Mouse (Mus musculus) MEL (cell line): ENCODE measurements around the gene Olfr549. TPM values are rescaled to one million over a fixed set of nuclear protein-coding genes. Genes with fewer than 3 reads are reported as not detected.

Source experiments
- DNase-seq: peaks from one replicate; pipeline ENCODE4 v3.0.0; 2011; ENCODE audit warnings: low read depth, low spot score
- H3K27ac ChIP-seq: 2 replicates; pipeline ENCODE4 v1.5.1; 2012; ENCODE audit warnings: low read depth, mild to moderate bottlenecking, control low read depth, low read length, moderate library complexity; ENCODE audit not compliant: control insufficient read depth
- H3K27me3 ChIP-seq, 2 experiments: fragments of 150-350 bp in 1 of 2; sonication (generic) in 1 of 2; 2 replicates each; pipeline ENCODE4 v1.6.1; 2012; ENCODE audit warnings: low read length in 2 of 2, mild to moderate bottlenecking in 2 of 2, improper control_type of control experiment in 1 of 2, moderate library complexity in 1 of 2; ENCODE audit not compliant: insufficient read depth in 2 of 2, control insufficient read depth in 1 of 2
- H3K36me3 ChIP-seq, 2 experiments: 2 replicates each; pipeline ENCODE4 v1.6.1; 2012 to 2014; ENCODE audit warnings: low read length in 2 of 2, improper control_type of control experiment in 1 of 2, inconsistent platforms in 1 of 2, mild to moderate bottlenecking in 1 of 2; ENCODE audit not compliant: insufficient read depth in 2 of 2, control insufficient read depth in 1 of 2
- H3K4me1 ChIP-seq, 2 experiments: fragments of 150-350 bp in 1 of 2; sonication (generic) in 1 of 2; 2 replicates each; pipeline ENCODE4 v1.6.1; 2012; ENCODE audit warnings: low read length in 2 of 2, improper control_type of control experiment in 1 of 2, mild to moderate bottlenecking in 1 of 2; ENCODE audit not compliant: insufficient read depth in 2 of 2, control insufficient read depth in 1 of 2
- H3K4me3 ChIP-seq, 2 experiments: fragments of 150-350 bp in 1 of 2; sonication (generic) in 1 of 2; 2 replicates each; pipeline ENCODE4 v1.5.1; 2012; ENCODE audit warnings: low read depth in 2 of 2, low read length in 2 of 2, mild to moderate bottlenecking in 2 of 2, moderate library complexity in 2 of 2, control low read depth in 1 of 2, improper control_type of control experiment in 1 of 2; ENCODE audit not compliant: control insufficient read depth in 1 of 2, insufficient read depth in 1 of 2
- H3K79me2 ChIP-seq: 2 replicates; pipeline ENCODE4 v1.6.1; 2012; ENCODE audit warnings: mild to moderate bottlenecking, low read length, moderate library complexity; ENCODE audit not compliant: control insufficient read depth, poor library complexity, insufficient read depth
- H3K9ac ChIP-seq: 2 replicates; pipeline ENCODE4 v1.6.1; 2012; ENCODE audit warnings: low read depth, mild to moderate bottlenecking, control low read depth, low read length, moderate library complexity; ENCODE audit not compliant: control insufficient read depth, poor library complexity, severe bottlenecking
- H3K9me3 ChIP-seq: fragments of 150-350 bp; sonication (generic); replicated peaks from 2 replicates; pipeline ENCODE4 v1.6.1; 2012; ENCODE audit warnings: mild to moderate bottlenecking, low read length, improper control_type of control experiment, moderate library complexity; ENCODE audit not compliant: insufficient read depth
- BHLHE40 ChIP-seq: IDR thresholded peaks from 2 replicates; pipeline ENCODE4 v1.6.1; 2012; ENCODE audit warnings: low read depth, mild to moderate bottlenecking, inconsistent platforms, low read length, improper control_type of control experiment, borderline replicate concordance
- CHD1 ChIP-seq: IDR thresholded peaks from 2 replicates; pipeline ENCODE4 v1.6.1; 2012; ENCODE audit warnings: low read depth, mild to moderate bottlenecking, inconsistent platforms, low read length, improper control_type of control experiment
- CHD2 ChIP-seq: IDR thresholded peaks from 2 replicates; pipeline ENCODE4 v1.6.1; 2011; ENCODE audit warnings: low read length, improper control_type of control experiment
- CTCF ChIP-seq, 3 experiments: IDR thresholded peaks in 2 of 3; conservative IDR thresholded peaks in 1 of 3; 2 replicates each; pipeline ENCODE4 v1.5.1; 2011 to 2012; ENCODE audit warnings: low read length in 3 of 3, low read depth in 2 of 3, mild to moderate bottlenecking in 2 of 3, improper control_type of control experiment in 1 of 3, inconsistent platforms in 1 of 3, mixed read lengths in 1 of 3, moderate library complexity in 1 of 3; ENCODE audit not compliant: control insufficient read depth in 1 of 3, insufficient read depth in 1 of 3, poor library complexity in 1 of 3, severe bottlenecking in 1 of 3
- ETS1 ChIP-seq: IDR thresholded peaks from 2 replicates; pipeline ENCODE4 v1.6.1; 2012; ENCODE audit warnings: low read depth, mild to moderate bottlenecking, inconsistent platforms, low read length, improper control_type of control experiment, moderate library complexity
- GABPA ChIP-seq: IDR thresholded peaks from 2 replicates; pipeline ENCODE4 v1.6.1; 2012; ENCODE audit warnings: low read depth, mild to moderate bottlenecking, inconsistent platforms, low read length, improper control_type of control experiment, moderate library complexity
- GATA1 ChIP-seq: IDR thresholded peaks from 2 replicates; pipeline ENCODE4 v1.6.1; 2011; ENCODE audit warnings: low read depth, low read length, improper control_type of control experiment
- KAT2A ChIP-seq: conservative IDR thresholded peaks from 2 replicates; pipeline ENCODE4 v1.6.1; 2012; ENCODE audit warnings: low read depth, low read length, improper control_type of control experiment, inconsistent platforms
- MAFK ChIP-seq: IDR thresholded peaks from 2 replicates; pipeline ENCODE4 v1.6.1; 2011; ENCODE audit warnings: low read depth, mild to moderate bottlenecking, low read length, improper control_type of control experiment, borderline replicate concordance
- MAX ChIP-seq: IDR thresholded peaks from 2 replicates; pipeline ENCODE4 v1.6.1; 2011; ENCODE audit warnings: low read length, improper control_type of control experiment
- MAZ ChIP-seq: IDR thresholded peaks from 2 replicates; pipeline ENCODE4 v1.6.1; 2012; ENCODE audit warnings: low read depth, mild to moderate bottlenecking, inconsistent platforms, low read length, improper control_type of control experiment
- MEF2A ChIP-seq: IDR thresholded peaks from 2 replicates; pipeline ENCODE4 v1.6.1; 2014; ENCODE audit warnings: low read depth, mild to moderate bottlenecking, inconsistent platforms, low read length, improper control_type of control experiment; ENCODE audit not compliant: poor library complexity, insufficient replicate concordance, severe bottlenecking; ENCODE audit errors: extremely low read depth
- MXI1 ChIP-seq: IDR thresholded peaks from 2 replicates; pipeline ENCODE4 v1.6.1; 2011; ENCODE audit warnings: mild to moderate bottlenecking, low read depth, low read length, improper control_type of control experiment
- MYB ChIP-seq: IDR thresholded peaks from 2 replicates; pipeline ENCODE4 v1.6.1; 2011; ENCODE audit warnings: mild to moderate bottlenecking, low read depth, low read length, improper control_type of control experiment
- MYC ChIP-seq: IDR thresholded peaks from 2 replicates; pipeline ENCODE4 v1.6.1; 2011; ENCODE audit warnings: low read depth, mild to moderate bottlenecking, low read length, improper control_type of control experiment, moderate library complexity
- NELFE ChIP-seq: IDR thresholded peaks from 2 replicates; pipeline ENCODE4 v1.6.1; 2011; ENCODE audit warnings: low read depth, low read length, improper control_type of control experiment
- NRF1 ChIP-seq: IDR thresholded peaks from 2 replicates; pipeline ENCODE4 v1.6.1; 2014; ENCODE audit warnings: low read depth, mild to moderate bottlenecking, inconsistent platforms, low read length, improper control_type of control experiment, moderate library complexity; ENCODE audit not compliant: poor library complexity, insufficient read depth, severe bottlenecking
- POLR2A ChIP-seq, 2 experiments: IDR thresholded peaks; 2 replicates each; pipeline ENCODE4 v1.6.1; 2011 to 2012; ENCODE audit warnings: low read length in 2 of 2, mild to moderate bottlenecking in 2 of 2, control low read depth in 1 of 2, improper control_type of control experiment in 1 of 2, low read depth in 1 of 2, moderate library complexity in 1 of 2; ENCODE audit not compliant: control insufficient read depth in 1 of 2, insufficient read depth in 1 of 2, poor library complexity in 1 of 2
- POLR2AphosphoS2 ChIP-seq: IDR thresholded peaks from 2 replicates; pipeline ENCODE4 v1.6.1; 2011; ENCODE audit warnings: low read length, improper control_type of control experiment
- POLR2AphosphoS5 ChIP-seq: IDR thresholded peaks from 2 replicates; pipeline ENCODE4 v1.6.1; 2012; ENCODE audit warnings: low read depth, borderline replicate concordance, mild to moderate bottlenecking, inconsistent platforms, low read length, moderate library complexity, mixed read lengths
- RAD21 ChIP-seq: IDR thresholded peaks from 2 replicates; pipeline ENCODE4 v1.6.1; 2011; ENCODE audit warnings: mild to moderate bottlenecking, low read depth, low read length, improper control_type of control experiment
- RCOR1 ChIP-seq: IDR thresholded peaks from 2 replicates; pipeline ENCODE4 v1.6.1; 2012; ENCODE audit warnings: low read depth, mild to moderate bottlenecking, inconsistent platforms, low read length, improper control_type of control experiment
- SIN3A ChIP-seq: IDR thresholded peaks from 2 replicates; pipeline ENCODE4 v1.6.1; 2012; ENCODE audit warnings: low read length, improper control_type of control experiment, inconsistent platforms
- UBTF ChIP-seq: IDR thresholded peaks from 2 replicates; pipeline ENCODE4 v1.6.1; 2012; ENCODE audit warnings: low read depth, mild to moderate bottlenecking, inconsistent platforms, low read length, improper control_type of control experiment, moderate library complexity, borderline replicate concordance; ENCODE audit not compliant: insufficient read depth
- USF1 ChIP-seq: IDR thresholded peaks from 2 replicates; pipeline ENCODE4 v1.6.1; 2014; ENCODE audit warnings: low read depth, mild to moderate bottlenecking, inconsistent platforms, low read length, improper control_type of control experiment, moderate library complexity
- USF2 ChIP-seq, 2 experiments: IDR thresholded peaks; 2 replicates each; pipeline ENCODE4 v1.6.1; 2011 to 2012; ENCODE audit warnings: improper control_type of control experiment in 2 of 2, low read length in 2 of 2, borderline replicate concordance in 1 of 2, inconsistent platforms in 1 of 2, low read depth in 1 of 2, mild to moderate bottlenecking in 1 of 2; ENCODE audit not compliant: insufficient read depth in 1 of 2
- ZKSCAN1 ChIP-seq: IDR thresholded peaks from 2 replicates; pipeline ENCODE4 v1.6.1; 2012; ENCODE audit warnings: low read depth, mild to moderate bottlenecking, inconsistent platforms, low read length, improper control_type of control experiment, moderate library complexity
- polyA plus RNA-seq, 2 experiments: library from polyadenylated mRNA; stranded (reverse) in 1 of 2; unstranded in 1 of 2; fragments of >175 nt in 1 of 2; fragments of >200 nt in 1 of 2; gene quantifications; 2 replicates each; pipeline versions ENCODE4 v1.2.1 to v1.2.4; 2012; ENCODE audit warnings: low replicate concordance in 2 of 2, low read depth in 1 of 2; ENCODE audit not compliant: insufficient read length in 2 of 2, insufficient read depth in 1 of 2, missing spikeins in 1 of 2
- total RNA-seq: library from RNA; depleted of rRNA; stranded (reverse); fragments of 300-350 nt; gene quantifications from 2 replicates; pipeline ENCODE4 v1.2.3, GENCODE M21; 2012

The Olfr549 gene
- total and polyA plus RNA-seq, 3 experiments: not detected

DNA sequence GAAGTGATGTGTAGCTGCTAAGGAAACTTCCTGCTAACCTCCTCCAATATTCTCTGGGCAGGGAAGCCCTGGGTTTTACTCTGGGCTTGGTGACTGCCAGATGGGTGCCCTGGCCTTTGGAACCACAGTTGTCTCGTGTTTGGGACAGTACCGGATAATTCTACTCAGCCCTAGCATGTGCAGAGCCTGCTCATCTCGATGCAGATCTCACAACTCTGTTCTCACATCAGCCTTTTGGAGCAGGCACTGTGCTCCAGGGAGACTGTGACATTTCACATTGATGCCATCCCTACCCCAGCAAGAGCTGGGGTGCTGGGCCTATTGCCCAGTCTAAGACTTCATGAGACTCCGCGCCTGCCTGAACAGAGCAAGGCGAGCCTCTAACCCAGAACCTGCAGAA lies 41.0 kb upstream of the Olfr549 start:
- Histone ChIP-seq H3K36me3 (peaks cover 0 to 2% of the 10 kb centered on the region in 2 experiments; a peak in 1 of 4 replicates), H3K4me3 (no peak overlapping the region), H3K9me3 (no peaks in the 10 kb centered on the region), H3K79me2 (peaks cover 1% of the 10 kb centered on the region; the same call in 1 of the 2 replicates), H3K9ac (no peak overlapping the region), H3K4me1 (peaks cover 2 to 7% of the 10 kb centered on the region in 2 experiments; a peak in 2 of 4 replicates), H3K27ac (no peak overlapping the region), H3K27me3 (no peaks in the 10 kb centered on the region)
- TF ChIP-seq USF1: no peak
- TF ChIP-seq CHD1: no peak
- TF ChIP-seq NELFE: no peak
- no peak for TF ChIP-seq POLR2AphosphoS5
- TF ChIP-seq USF2 (IDR thresholded peaks at IDR 0.05; ENCODE audit: borderline replicate concordance in 1 of 2, insufficient read depth in 1 of 2, low read depth in 1 of 2, low read length in 2 of 2): no peak
- TF ChIP-seq KAT2A: no peak
- TF ChIP-seq RCOR1: no peak
- no peak for TF ChIP-seq MYC
- no peak for TF ChIP-seq NRF1
- TF ChIP-seq ZKSCAN1: no peak
- no peak for TF ChIP-seq MEF2A
- no peak for TF ChIP-seq BHLHE40
- TF ChIP-seq POLR2A (IDR thresholded peaks at IDR 0.05; ENCODE audit: control insufficient read depth in 1 of 2, insufficient read depth in 1 of 2, low read depth in 1 of 2, low read length in 2 of 2, poor library complexity in 1 of 2): no peak
- TF ChIP-seq GATA1: no peak
- no peak for TF ChIP-seq MAFK
- TF ChIP-seq MAZ: no peak
- no peak for DNase-seq

DNA sequence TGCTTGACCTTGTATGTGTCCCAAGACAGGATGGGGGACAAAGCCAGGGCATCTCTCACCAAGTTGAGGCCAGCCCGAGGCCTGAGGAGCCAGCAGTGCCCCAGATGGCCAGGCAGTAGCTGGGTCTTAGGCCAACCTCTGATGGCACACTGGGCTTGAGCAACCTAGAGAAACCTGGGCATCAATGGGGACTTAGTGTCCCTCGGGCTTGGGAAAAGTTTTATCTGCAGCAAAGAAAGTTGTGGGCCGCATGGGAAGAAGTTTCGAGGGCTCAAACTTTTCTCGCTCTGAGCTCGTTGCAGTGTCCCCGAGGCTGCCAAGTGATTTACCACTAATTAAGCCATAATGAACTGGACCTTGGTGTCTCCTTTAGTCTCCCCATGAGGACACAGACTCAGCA lies 39.9 kb upstream of the Olfr549 start:
- Histone ChIP-seq H3K79me2 (peaks cover 1% of the 10 kb centered on the region; the same call in 1 of the 2 replicates), H3K27ac (no peak overlapping the region), H3K9me3 (no peaks in the 10 kb centered on the region), H3K36me3 (peaks cover 0 to 6% of the 10 kb centered on the region in 2 experiments; a peak in 1 of 4 replicates), H3K27me3 (no peaks in the 10 kb centered on the region), H3K9ac (no peak overlapping the region), H3K4me1 (peaks cover 2 to 11% of the 10 kb centered on the region in 2 experiments; a peak in 3 of 4 replicates), H3K4me3 (no peak overlapping the region)
- no peak for TF ChIP-seq MAZ
- no peak for TF ChIP-seq MYC
- no peak for TF ChIP-seq POLR2AphosphoS5
- TF ChIP-seq KAT2A: no peak
- TF ChIP-seq MXI1: no peak
- TF ChIP-seq MAX: no peak
- TF ChIP-seq CHD1: no peak
- no peak for TF ChIP-seq POLR2AphosphoS2
- TF ChIP-seq MYB: no peak
- no peak for TF ChIP-seq SIN3A
- TF ChIP-seq GABPA: no peak
- no peak for TF ChIP-seq CTCF (IDR thresholded peaks at IDR 0.05 in 2 of 3, conservative IDR thresholded peaks at IDR 0.05 in 1 of 3; ENCODE audit: control insufficient read depth in 1 of 3, insufficient read depth in 1 of 3, low read depth in 2 of 3, low read length in 3 of 3, poor library complexity in 1 of 3, severe bottlenecking in 1 of 3)
- no peak for TF ChIP-seq MEF2A
- no peak for TF ChIP-seq MAFK
- no peak for TF ChIP-seq CHD2
- TF ChIP-seq UBTF: no peak
- no peak for TF ChIP-seq ETS1
- no peak for TF ChIP-seq RAD21
- DNase-seq: no peak
